Mouse (Mus musculus): ENCODE measurements around the gene Car9. TPM values are rescaled to one million over a fixed set of nuclear protein-coding genes. Genes with fewer than 3 reads are reported as not detected.
A peak's percentile ranks its signal among the peaks of the same experiment; 100 is the strongest.

Gene Car9
- polyA plus RNA-seq, 1 experiment = not detected

GRCm38 (mm10) chr4:43504269-43504668 is 2.5 kb upstream of the Car9 start:
- H3K27ac ChIP-seq (replicated peaks; ENCODE audit: low read depth, low read length) = no peak overlapping the region

GRCm38 (mm10) chr4:43506074-43506473 is 692 bp upstream of the Car9 start:
- Histone ChIP-seq H3K4me1 (ENCODE audit: control insufficient read depth, insufficient read depth, insufficient read length, low read length) (peaks cover 2% of the 10 kb centered on the region; the same call in 1 of the 2 replicates), H3K4me3 (ENCODE audit: insufficient read depth, low read depth, low read length) (no peak overlapping the region), H3K27ac (replicated peaks; ENCODE audit: low read depth, low read length) (no peak overlapping the region)

More at GRCm38 (mm10) chr4:43504269-43504668, 2.5 kb upstream of the Car9 start:
- Histone ChIP-seq H3K4me3 (ENCODE audit: insufficient read depth, low read depth, low read length) (no peak overlapping the region), H3K4me1 (ENCODE audit: control insufficient read depth, insufficient read depth, insufficient read length, low read length) (peaks cover 2% of the 10 kb centered on the region; the same call in 1 of the 2 replicates)

GRCm38 (mm10) chr4:43507938-43508665 is 1.3 kb downstream of the Car9 start:
- H3K4me1 ChIP-seq (ENCODE audit: control insufficient read depth, insufficient read depth, insufficient read length, low read length) = peaks cover 2% of the 10 kb centered on the region; the same call in 1 of the 2 replicates
- peak overlapping the region; percentile 63 for H3K4me3 ChIP-seq (ENCODE audit: insufficient read depth, low read depth, low read length)
- H3K27ac ChIP-seq (replicated peaks; ENCODE audit: low read depth, low read length) = no peak overlapping the region

- Histone ChIP-seq H3K27ac (replicated peaks; ENCODE audit: low read depth, low read length) (no peak overlapping the region), H3K4me3 (ENCODE audit: insufficient read depth, low read depth, low read length) (peak overlapping the region; percentile 63)
These were observed 1.9 kb downstream of the Car9 start for GRCm38 (mm10) chr4:43508666-43508997.

GRCm38 (mm10) chr4:43509109-43509508 is 2.3 kb downstream of the Car9 start:
- H3K4me3 ChIP-seq (ENCODE audit: insufficient read depth, low read depth, low read length) = peak overlapping the region; percentile 63; the same call in 1 of the 2 replicates
- H3K27ac ChIP-seq (replicated peaks; ENCODE audit: low read depth, low read length) = no peak overlapping the region
- H3K4me1 ChIP-seq (ENCODE audit: control insufficient read depth, insufficient read depth, insufficient read length, low read length) = peaks cover 2% of the 10 kb centered on the region; the same call in 1 of the 2 replicates

More at GRCm38 (mm10) chr4:43508666-43508997, 1.9 kb downstream of the Car9 start:
- peaks cover 2% of the 10 kb centered on the region; the same call in 1 of the 2 replicates for H3K4me1 ChIP-seq (ENCODE audit: control insufficient read depth, insufficient read depth, insufficient read length, low read length)

DNA sequence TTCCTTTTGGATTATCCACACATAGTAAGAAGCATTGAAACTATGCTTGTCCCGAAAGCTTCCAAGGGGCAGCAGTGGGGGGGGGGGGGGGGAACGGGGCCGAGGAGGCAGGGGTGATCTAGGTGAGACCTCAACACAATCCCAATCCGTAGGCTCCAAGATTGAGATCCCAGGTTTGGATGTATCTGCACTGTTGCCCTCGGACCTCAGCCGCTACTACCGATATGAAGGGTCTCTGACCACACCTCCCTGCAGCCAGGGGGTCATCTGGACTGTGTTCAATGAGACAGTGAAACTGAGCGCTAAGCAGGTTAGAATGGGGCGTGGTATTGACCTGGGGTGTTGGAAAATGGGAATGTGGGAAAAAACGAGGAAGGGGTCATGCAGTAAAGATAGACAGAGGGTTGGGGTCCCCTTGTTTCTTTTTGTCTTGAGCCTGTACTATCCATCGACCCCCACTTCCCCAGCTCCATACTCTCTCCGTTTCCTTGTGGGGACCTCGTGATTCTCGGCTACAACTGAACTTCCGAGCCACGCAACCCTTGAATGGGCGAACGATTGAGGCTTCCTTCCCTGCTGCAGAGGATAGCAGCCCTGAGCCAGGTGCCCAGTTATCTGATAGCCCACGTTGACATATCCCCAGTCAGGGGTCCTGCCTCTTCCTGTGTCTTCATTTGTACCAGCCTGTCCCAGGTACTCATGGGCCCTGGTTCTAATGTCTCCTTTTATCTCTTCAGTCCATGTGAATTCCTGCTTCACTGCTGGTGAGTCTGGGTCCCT is 5.1 kb downstream of the Car9 start:
- Histone ChIP-seq H3K4me1 (ENCODE audit: control insufficient read depth, insufficient read depth, insufficient read length, low read length) (peaks cover 2% of the 10 kb centered on the region; the same call in 1 of the 2 replicates), H3K27ac (replicated peaks; ENCODE audit: low read depth, low read length) (no peak overlapping the region), H3K4me3 (ENCODE audit: insufficient read depth, low read depth, low read length) (no peak overlapping the region)

- H3K4me1 ChIP-seq (ENCODE audit: control insufficient read depth, insufficient read depth, insufficient read length, low read length) = peaks cover 2% of the 10 kb centered on the region; the same call in 1 of the 2 replicates
- H3K27ac ChIP-seq (replicated peaks; ENCODE audit: low read depth, low read length) = no peak overlapping the region
- H3K4me3 ChIP-seq (ENCODE audit: insufficient read depth, low read depth, low read length) = no peak overlapping the region
These were observed 5.9 kb downstream of the Car9 start for GRCm38 (mm10) chr4:43512653-43513052.

- H3K4me1 ChIP-seq (ENCODE audit: control insufficient read depth, insufficient read depth, insufficient read length, low read length) = peaks cover 2% of the 10 kb centered on the region; the same call in 1 of the 2 replicates
- no peak overlapping the region for H3K27ac ChIP-seq (replicated peaks; ENCODE audit: low read depth, low read length)
- no peak overlapping the region for H3K4me3 ChIP-seq (ENCODE audit: insufficient read depth, low read depth, low read length)
These were observed 6.5 kb downstream of the Car9 start for GRCm38 (mm10) chr4:43513300-43513699.

DNA sequence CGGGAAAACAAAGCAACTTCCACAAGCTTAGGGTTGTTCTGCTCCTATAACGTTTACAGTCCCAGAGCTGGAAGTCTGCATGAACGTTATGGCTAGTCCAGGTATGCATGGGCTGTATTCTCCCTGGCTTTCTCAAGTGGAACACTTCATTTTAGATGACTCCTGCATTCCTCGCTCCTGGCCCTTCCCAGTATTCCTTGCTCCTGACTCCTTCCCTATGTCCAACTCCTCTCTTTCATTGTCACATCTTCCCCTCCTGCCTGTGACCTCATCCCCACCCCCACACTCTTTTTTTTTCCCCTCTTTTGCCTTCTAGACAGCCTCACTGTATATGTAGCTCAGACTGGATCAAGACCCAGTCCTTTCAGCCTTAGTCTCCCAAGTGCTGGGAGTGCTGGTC is 7.0 kb downstream of the Car9 start:
- Histone ChIP-seq H3K4me3 (ENCODE audit: insufficient read depth, low read depth, low read length) (no peak overlapping the region), H3K27ac (replicated peaks; ENCODE audit: low read depth, low read length) (no peak overlapping the region), H3K4me1 (ENCODE audit: control insufficient read depth, insufficient read depth, insufficient read length, low read length) (0 out of 2 replicates have a peak, but pooled peaks cover 2% of the 10 kb centered on the region)

DNA sequence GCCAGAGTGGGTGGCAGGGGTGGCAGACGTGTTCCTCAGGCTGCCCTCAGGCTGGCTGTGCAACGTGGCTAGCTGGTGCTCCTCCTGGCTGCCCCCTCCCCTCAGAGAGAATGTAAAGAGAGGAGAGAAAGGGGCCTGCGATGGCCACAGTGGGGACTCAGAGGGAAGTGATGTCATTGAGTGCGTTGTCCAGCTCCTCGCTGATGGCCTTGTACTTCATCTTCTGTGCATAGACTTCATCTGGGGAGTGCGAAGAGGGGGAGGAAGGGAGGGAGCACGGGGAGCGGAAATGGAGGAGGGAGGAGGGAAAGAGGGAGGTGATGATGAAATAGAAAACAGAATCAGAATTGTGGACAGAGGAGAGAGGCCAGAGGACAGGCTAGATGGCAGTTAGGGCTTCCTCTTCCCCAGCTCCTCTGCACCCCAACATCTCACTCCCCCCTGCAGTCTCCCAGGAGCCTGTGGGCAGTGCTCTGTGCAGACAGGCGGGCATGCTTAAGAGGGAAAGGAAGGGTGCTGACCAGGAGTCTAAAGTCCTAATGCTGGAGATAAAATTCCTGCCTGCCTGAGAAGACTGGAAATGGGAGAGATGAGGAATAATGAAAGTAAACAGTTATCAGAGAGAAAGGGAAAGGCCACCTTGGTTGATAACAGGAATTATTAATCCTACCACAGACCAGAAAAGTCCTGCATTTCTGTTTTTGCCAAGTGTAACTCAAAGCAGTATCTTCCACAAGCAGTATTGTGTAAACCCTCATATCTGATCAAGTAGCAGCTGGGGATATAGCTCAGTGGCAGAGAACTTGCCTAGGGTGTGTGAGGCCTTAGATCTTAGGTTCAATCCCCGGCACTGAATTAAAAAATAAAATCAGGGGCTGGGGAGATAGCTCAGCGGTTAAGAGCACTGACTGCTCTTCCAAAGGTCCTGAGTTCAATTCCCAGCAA is 9.3 kb downstream of the Car9 start:
- Histone ChIP-seq H3K4me1 (ENCODE audit: control insufficient read depth, insufficient read depth, insufficient read length, low read length) (no peaks in the 10 kb centered on the region; the same call in 1 of the 2 replicates), H3K27ac (replicated peaks; ENCODE audit: low read depth, low read length) (no peak overlapping the region), H3K4me3 (ENCODE audit: insufficient read depth, low read depth, low read length) (no peak overlapping the region)

- H3K27ac ChIP-seq (replicated peaks; ENCODE audit: low read depth, low read length) = no peak overlapping the region
- H3K4me3 ChIP-seq (ENCODE audit: insufficient read depth, low read depth, low read length) = no peak overlapping the region
- peaks cover 2% of the 10 kb centered on the region; the same call in 1 of the 2 replicates for H3K4me1 ChIP-seq (ENCODE audit: control insufficient read depth, insufficient read depth, insufficient read length, low read length)
These were observed 12.8 kb downstream of the Car9 start for GRCm38 (mm10) chr4:43519551-43519950.

- no peak overlapping the region for H3K27ac ChIP-seq (replicated peaks; ENCODE audit: low read depth, low read length)
- H3K4me3 ChIP-seq (ENCODE audit: insufficient read depth, low read depth, low read length) = no peak overlapping the region
- H3K4me1 ChIP-seq (ENCODE audit: control insufficient read depth, insufficient read depth, insufficient read length, low read length) = peaks cover 2% of the 10 kb centered on the region; the same call in 1 of the 2 replicates
These were observed 13.2 kb downstream of the Car9 start for GRCm38 (mm10) chr4:43519956-43520355.

DNA sequence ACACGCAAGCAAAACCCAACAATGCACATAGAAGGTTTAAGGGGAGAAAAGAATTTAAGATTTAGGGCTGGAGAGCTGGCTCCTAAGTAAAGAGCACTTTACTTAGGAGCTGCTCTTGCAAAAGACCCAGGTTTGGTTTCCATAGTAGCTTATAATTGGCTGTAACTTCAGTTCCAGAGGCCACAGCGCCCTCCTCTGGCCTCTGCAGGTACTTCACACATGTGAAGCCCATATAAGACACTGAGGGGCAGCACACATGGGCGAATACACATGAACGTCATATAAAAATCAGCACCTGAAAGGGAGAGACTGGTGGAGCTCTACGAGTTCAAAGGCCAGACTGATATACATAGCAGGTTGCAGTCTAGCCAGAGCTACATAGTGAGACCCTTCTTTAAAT is 21.1 kb downstream of the Car9 start:
- Histone ChIP-seq H3K27ac (replicated peaks; ENCODE audit: low read depth, low read length) (no peak overlapping the region), H3K4me3 (ENCODE audit: insufficient read depth, low read depth, low read length) (no peak overlapping the region), H3K4me1 (ENCODE audit: control insufficient read depth, insufficient read depth, insufficient read length, low read length) (0 out of 2 replicates have a peak, but pooled peaks cover 2% of the 10 kb centered on the region)

GRCm38 (mm10) chr4:43528487-43528886 is 21.7 kb downstream of the Car9 start:
- H3K4me1 ChIP-seq (ENCODE audit: control insufficient read depth, insufficient read depth, insufficient read length, low read length) = 0 out of 2 replicates have a peak, but pooled peaks cover 2% of the 10 kb centered on the region
- H3K4me3 ChIP-seq (ENCODE audit: insufficient read depth, low read depth, low read length) = no peak overlapping the region
- no peak overlapping the region for H3K27ac ChIP-seq (replicated peaks; ENCODE audit: low read depth, low read length)

Measured in brown adipose tissue, adult 24 weeks (tissue).